Mouse (Mus musculus) urinary bladder, postnatal 14 days (tissue): ENCODE data around the gene Tango6.
A peak's percentile ranks its signal among the peaks of the same experiment; 100 is the strongest.

Experiments
- DNase-seq: peaks from one replicate; pipeline ENCODE4 v3.0.0; 2021; ENCODE audit warnings: low spot score

Tango6 gene

DNA sequence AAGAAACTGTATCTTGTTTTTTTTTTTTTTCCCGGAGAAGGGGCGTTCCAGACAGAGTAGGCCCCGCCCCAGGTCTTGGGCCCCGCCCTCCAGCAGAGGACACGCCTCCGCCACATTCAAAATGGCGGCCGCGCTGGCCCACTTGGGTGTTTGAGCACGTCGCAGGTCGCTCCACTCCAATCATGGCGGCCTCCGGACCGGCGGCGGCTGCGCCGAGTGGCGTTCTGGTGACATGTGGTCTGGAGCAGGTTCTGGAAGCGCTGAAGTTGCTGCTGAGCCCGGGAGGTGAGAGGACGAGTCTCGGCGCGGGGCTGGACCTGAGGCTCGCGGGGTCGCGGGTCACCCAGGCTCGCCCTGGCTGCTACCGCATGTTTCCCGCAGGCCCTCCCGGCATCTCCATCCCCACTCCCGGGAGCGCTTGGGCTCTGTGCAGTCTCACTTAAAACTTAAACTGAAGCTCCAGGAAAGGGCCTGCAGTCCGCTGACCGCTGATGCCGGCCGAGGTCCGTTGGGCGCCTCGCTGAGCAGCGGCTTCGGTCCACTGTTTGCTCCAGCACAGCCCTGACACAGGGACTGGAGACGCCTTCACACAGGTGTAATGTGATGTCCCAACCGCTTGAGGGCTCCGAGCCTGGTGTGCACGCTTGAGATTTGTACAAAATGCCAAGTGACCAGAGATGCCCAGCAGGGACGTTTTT lies at the start of gene Tango6:
Tango6 (plus strand) TSS at position 98 of the 698 bp plus-strand sequence.
- peak; percentile 92 for DNase-seq

DNA sequence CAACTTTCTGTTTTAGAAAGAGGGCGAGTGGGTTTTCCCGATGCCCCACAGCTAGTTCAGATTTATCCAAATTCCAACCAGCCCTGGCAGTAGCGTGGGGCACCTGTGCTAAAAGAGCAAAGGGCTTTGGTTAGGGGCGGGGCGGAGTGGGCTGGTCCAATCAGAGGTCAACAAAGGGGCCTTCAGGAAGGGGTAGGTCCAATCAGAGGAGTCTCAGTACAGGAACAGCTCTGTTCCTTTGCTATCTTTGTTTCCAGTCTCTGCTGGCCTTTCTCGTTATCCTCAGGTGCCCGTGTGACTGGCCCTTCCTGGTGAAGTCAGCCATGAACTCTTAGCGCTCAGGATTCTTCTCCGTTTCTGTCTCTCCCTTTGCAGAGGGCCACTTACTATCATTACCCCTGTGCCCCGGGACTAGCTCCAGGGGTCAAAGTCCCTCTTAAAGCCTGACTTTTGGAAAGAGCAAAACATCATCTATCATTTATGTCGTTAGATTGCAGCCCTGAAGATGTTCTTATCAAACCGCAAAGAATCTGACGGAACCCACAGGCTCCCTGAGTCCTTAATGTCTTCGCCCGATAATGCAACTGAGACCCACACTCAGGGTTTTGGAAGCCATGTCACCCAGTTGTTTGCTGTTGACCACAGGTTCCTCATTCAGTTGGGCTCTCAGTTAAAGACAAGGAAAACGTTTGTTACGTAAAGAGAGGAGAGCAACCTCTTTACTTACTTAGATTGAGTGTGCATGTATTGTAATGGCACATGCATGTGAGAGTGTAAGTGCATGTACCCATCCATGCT lies 49.3 kb upstream of the Tango6 start:
- DNase-seq, result no peak

DNA sequence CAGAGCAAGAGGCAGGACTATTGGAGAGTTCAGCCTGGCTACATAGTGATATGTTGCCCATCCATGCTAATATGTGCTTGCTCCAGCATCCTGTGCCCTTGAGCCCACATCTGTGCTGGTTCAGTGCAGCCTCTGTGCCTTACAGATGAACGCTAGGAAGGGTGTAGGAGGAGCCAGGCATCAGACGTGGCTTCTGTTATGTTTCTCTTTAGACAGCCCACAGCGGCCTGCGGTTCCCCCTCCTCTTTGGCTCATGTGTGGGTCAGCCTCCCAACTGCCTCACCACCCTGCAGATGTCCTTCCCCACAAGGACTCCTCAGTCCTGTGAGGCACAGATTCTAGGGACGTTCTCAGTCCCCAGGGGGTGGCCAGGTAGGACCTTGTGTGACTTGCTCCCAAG lies 47.6 kb upstream of the Tango6 start:
- DNase-seq, result no peak

GRCm38 (mm10) chr8:106637446-106637845 lies 45.4 kb upstream of the Tango6 start:
- DNase-seq, result no peak

DNA sequence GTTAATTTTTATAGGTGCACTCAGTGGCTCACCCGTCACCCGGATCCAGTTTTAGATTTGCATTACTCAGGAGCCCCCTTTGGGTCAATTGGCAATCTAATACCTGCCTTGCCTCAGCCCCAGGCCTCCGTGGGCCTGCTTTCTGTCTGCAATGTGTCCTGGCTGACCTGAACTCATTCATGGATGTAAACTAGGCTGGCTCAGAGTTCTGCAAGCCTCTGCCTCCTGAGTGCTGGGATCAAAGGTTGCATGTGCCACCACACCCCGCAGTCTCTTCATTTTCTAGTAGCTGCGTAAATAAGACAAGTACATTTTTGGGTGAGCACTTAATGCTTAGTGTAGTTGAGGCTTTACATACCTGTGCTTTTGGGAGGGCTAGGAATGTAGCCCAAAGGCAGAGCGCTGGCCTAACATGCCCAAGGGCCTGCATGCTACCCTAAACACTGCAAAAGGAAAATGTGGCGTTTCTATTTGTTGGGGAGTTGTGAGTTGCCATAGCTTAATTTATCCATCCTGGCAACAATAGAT lies 44.0 kb upstream of the Tango6 start:
- DNase-seq, result no peak

GRCm38 (mm10) chr8:106640212-106640611 lies 42.7 kb upstream of the Tango6 start:
- DNase-seq, result no peak

GRCm38 (mm10) chr8:106640921-106641320 lies 41.9 kb upstream of the Tango6 start:
- DNase-seq, result no peak

GRCm38 (mm10) chr8:106642172-106642571 lies 40.7 kb upstream of the Tango6 start:
- no peak for DNase-seq

DNA sequence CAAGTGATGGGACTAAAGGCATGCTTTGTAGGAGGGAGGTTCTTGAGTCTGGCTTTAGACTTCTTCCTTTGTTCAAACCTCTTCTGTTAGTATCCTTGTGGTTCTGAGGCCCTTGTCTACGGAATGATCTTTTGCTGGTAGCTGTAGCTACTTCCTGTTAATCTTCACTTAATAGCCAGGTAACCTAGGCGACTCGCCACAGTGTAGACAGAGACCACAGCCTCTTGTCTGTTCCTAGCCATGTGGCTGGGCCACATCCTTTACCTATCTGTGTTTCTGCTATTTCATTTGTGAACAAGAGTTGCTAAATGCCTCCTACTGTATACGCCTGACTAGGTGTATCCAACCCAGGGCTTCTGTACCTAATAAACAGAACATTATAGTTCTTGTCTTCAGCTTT lies 39.8 kb upstream of the Tango6 start:
- DNase-seq, result no peak

GRCm38 (mm10) chr8:106644957-106645356 lies 37.9 kb upstream of the Tango6 start:
- no peak for DNase-seq

DNA sequence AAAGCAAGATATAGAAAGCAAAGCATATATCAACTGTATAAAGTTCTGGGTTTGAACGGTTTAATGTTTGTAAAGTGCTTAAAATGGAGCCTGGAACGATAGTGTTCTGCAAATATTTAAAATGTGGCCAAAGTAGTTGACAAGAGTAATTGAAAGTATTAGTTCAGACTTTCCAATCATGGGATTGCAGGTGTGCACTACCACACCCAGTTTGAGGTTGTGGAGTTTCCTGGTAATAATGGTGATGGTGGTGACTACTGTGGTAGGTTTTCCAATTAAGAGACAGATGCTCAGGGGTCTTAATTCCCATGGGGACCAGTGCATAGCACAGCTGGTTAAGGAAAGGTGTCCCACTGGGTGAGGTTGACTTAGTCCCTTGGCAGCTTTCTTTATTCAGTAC lies 36.7 kb upstream of the Tango6 start:
- DNase-seq, result no peak

DNA sequence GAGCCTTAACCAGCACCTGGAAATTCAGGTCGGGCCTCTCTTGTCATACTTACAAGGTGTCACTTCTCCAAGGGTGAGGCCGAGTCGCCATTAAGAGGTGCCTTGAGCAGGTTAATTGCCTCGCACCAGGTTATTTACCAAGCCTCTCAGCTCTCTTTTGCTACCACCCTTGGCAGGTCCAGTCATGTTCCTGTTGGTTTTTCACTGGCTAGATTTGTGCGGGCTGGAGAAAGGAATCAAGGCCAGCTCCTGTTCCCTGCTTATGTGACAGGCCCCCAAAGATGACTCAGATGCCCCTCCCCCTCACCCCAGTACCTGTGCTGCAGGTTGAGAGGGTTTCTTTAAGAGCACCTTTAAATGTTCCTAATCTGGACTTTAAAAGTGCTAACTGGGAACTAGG lies 36.1 kb upstream of the Tango6 start:
- peak; percentile 83 for DNase-seq

DNA sequence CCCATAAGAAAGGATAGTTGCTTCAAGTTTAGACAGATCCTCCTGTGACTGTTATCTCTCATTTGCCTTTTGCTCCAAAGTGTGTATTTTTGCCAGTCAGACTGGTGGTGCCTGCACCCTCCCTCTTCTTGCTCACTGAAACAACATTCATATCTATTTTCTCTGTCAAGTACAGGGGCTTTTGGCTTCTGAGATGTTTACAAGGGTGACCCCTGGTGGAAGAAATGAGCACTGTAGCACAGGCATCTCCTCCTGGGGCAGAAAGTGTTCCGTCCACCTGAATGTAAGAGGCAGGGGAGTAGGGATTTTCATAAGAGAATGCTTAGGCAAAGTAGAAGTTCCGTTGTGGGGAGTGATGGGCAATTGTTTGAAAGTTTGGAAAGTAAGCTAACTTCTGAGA lies 35.5 kb upstream of the Tango6 start:
- peak; percentile 85 for DNase-seq

- DNase-seq, result no peak
Measured at GRCm38 (mm10) chr8:106648421-106648820, 34.4 kb upstream of the Tango6 start.

- no peak for DNase-seq
Measured at GRCm38 (mm10) chr8:106651994-106652393, 30.9 kb upstream of the Tango6 start.

DNA sequence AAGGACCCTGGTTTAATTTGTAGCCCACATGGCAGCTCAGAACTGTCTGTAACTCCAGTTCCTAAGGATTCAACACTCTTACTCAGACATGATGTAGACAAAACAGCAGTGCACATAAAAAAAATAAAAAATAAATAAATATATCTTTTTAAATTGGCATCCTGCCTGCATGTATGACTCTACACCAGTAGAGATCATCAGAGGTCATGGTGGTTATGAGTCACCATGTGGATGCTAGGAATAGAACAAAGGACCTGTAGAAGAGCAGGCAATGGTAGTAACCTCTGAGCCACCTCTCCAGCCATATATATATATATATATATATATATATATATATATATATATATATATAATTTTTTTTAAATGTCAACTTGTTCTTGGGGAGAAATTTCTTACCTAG lies 26.8 kb upstream of the Tango6 start:
- no peak for DNase-seq

GRCm38 (mm10) chr8:106672786-106673185 lies 10.1 kb upstream of the Tango6 start:
- DNase-seq, result no peak

GRCm38 (mm10) chr8:106674318-106674717 lies 8.6 kb upstream of the Tango6 start:
- no peak for DNase-seq

DNA sequence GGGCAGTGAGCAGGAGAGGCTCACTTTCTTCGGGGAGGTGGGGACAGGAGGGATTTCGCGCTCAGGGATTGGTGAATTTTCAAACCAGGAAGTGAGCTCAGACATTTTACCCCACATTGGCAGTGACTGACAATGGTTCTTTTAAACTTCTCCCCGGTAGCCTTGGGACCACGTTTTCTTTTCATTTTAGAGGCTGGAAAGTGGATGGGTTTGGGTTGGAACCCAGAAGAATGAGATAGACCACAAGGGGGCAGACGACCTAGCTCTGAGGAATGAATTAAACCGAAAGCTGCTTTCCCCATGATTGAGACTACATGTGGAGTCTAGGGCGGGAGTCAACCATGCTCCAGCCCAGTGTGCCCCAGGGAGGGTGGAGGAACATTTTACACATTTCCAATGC lies 8.0 kb upstream of the Tango6 start:
- no peak for DNase-seq

GRCm38 (mm10) chr8:106684387-106684786 lies 1.5 kb downstream of the Tango6 start:
- DNase-seq, result no peak

GRCm38 (mm10) chr8:106687479-106687878 lies 4.6 kb downstream of the Tango6 start:
- DNase-seq, result no peak

DNA sequence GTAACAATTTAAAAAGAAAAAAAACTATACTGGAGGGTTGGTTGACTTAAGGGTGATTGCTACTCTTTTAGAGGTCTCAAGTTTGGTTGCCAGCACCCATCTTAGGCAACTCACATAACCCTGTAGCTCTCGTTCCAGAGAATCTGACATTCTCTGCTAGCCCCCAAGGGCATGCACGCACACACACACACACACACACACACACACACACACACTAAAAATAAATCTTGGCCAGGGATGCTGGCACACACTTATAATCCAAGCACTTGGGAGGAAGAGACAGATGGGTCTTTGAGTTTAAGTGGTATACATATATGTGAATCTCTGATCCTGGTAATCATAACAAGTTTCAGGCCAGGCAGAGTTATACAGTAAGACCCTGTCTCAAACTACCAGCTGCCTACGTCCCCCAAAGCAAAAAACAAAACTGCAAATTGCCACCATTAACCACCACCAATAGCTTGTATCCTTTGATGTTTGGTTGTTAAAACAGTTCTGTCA lies 14.9 kb downstream of the Tango6 start:
- DNase-seq, result no peak

DNA sequence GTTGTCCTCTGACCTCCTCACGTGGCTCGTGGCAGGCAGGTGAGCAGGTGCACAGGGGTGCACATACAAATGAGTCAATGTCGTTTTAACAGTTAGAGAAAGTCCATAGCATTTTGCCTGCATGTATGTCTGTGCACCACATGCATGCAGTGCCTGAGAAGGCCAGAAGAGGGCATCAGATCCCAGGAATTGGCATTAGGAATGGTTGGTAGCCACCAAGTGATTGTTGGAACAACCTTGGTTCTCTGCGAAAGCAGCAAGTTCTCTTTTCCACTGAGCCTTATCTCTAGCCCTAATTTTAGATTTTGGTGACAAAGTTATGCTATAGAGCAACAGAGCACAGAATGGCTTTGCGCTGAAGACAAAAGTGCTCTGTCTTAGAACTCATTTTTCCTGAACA lies 16.7 kb downstream of the Tango6 start:
- peak; percentile 69 for DNase-seq
